In the genomic region with DNA sequence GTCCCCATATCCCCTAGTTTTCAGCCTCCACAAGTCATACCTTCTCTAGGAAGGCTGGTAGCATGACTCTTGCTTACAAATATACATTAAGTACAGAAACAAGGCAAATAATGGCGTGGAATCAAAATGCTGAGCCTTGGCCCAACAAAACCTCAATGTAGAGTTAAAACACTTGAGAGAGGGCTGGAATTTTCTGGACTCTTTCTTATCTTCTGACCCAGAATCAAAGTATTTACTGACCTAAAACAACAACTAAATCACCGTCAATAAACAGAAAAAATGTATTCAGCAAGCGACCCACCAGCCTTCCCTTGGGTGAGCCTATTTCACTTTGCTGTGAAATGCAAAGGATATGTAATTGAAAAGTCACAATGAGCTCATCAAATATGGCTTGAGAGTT, we compare ENCODE assay signal across 8 mouse cellular contexts. TPM values are rescaled to one million over a fixed set of nuclear protein-coding genes. Genes with fewer than 3 reads are reported as not detected.
DNase-seq lines count a peak whose midpoint lies in the region; ATAC-seq and TF ChIP-seq lines count a peak whose summit lies in the region.

No protein-coding gene starts in this region.

- peak overlapping the region; percentile 98 for H3K27ac ChIP-seq in layer of hippocampus, adult 2 months
- no peak overlapping the region for H3K27ac ChIP-seq in embryonic facial prominence, embryonic 11.5 days (replicated peaks; ENCODE audit: low read depth, low read length)
- H3K27ac ChIP-seq in intestine, embryonic 15.5 days = no peak overlapping the region

- H3ac ChIP-seq in myocyte (ENCODE audit: control insufficient read depth, insufficient read length) = peak overlapping the region; percentile 15

- H3K4me3 ChIP-seq in layer of hippocampus, adult 2 months = peak overlapping the region; percentile 88
- peak overlapping the region; percentile 93 for H3K4me3 ChIP-seq in embryonic facial prominence, embryonic 11.5 days (ENCODE audit: low read depth, low read length)
- H3K4me3 ChIP-seq in intestine, embryonic 15.5 days (replicated peaks) = peak overlapping the region; percentile 81
- peak overlapping the region; percentile 77 for H3K4me3 ChIP-seq in myocyte

- H3K27me3 ChIP-seq in embryonic facial prominence, embryonic 11.5 days (ENCODE audit: control insufficient read depth, insufficient read depth, low read length) = no peaks in the 10 kb centered on the region
- no peaks in the 10 kb centered on the region for H3K27me3 ChIP-seq in intestine, embryonic 15.5 days (replicated peaks)
- H3K27me3 ChIP-seq in myocyte (ENCODE audit: control insufficient read depth, insufficient read depth, insufficient read length) = no peaks in the 10 kb centered on the region

- H3K79me2 ChIP-seq in myocyte (ENCODE audit: control insufficient read depth, insufficient read depth) = peaks cover 56% of the 10 kb centered on the region

- ATAC-seq in embryonic facial prominence, embryonic 11.5 days (replicated peaks; ENCODE audit: insufficient number of reproducible peaks, low FRiP score, low TSS enrichment, low read depth) = no peak
- ATAC-seq in intestine, embryonic 15.5 days = no peak
- ATAC-seq in granulocyte monocyte progenitor cell, adult 5-6 weeks (replicated peaks; ENCODE audit: poor library complexity, severe bottlenecking) = no peak

- no peak overlapping the region; the same call in 1 of the 2 replicates for H3K9ac ChIP-seq in embryonic facial prominence, embryonic 11.5 days (replicated peaks; ENCODE audit: low read length)
- H3K9ac ChIP-seq in intestine, embryonic 15.5 days = peak overlapping the region; percentile 79

- no peaks in the 10 kb centered on the region; the same call in 1 of the 2 replicates for H3K36me3 ChIP-seq in embryonic facial prominence, embryonic 11.5 days (replicated peaks; ENCODE audit: control insufficient read depth, insufficient read depth, low read depth, low read length)
- H3K36me3 ChIP-seq in intestine, embryonic 15.5 days = no peaks in the 10 kb centered on the region
- peaks cover 4% of the 10 kb centered on the region for H3K36me3 ChIP-seq in myocyte (ENCODE audit: control insufficient read depth, insufficient read depth)

- DNase-seq in layer of hippocampus, adult 2 months (ENCODE audit: low spot score in 2 of 2) = no peak
- DNase-seq in layer of hippocampus, postnatal 36 days = no peak
- DNase-seq in embryonic facial prominence, embryonic 11.5 days (ENCODE audit: low spot score) = no peak
- DNase-seq in adrenal gland, adult 8-10 months = no peak
- DNase-seq in gastrocnemius, postnatal 36 days = no peak

- 50% methylated on average over 3 of the region's 3 CpGs for WGBS in embryonic facial prominence, embryonic 11.5 days
- 42% methylated on average over 3 of the region's 3 CpGs for WGBS in intestine, embryonic 15.5 days

- no peak for TF ChIP-seq CTCF in layer of hippocampus, adult 2 months (conservative IDR thresholded peaks at IDR 0.05)

- no peaks in the 10 kb centered on the region for H3K4me1 ChIP-seq in embryonic facial prominence, embryonic 11.5 days (ENCODE audit: control insufficient read depth, insufficient read depth, low read length)
- H3K4me1 ChIP-seq in intestine, embryonic 15.5 days (replicated peaks) = peaks cover 27% of the 10 kb centered on the region

- H3K4me2 ChIP-seq in embryonic facial prominence, embryonic 11.5 days (ENCODE audit: low read depth, low read length) = peak overlapping the region; percentile 1
- H3K4me2 ChIP-seq in intestine, embryonic 15.5 days (replicated peaks) = peak overlapping the region; percentile 64
- peak overlapping the region; percentile 89 for H3K4me2 ChIP-seq in myocyte (ENCODE audit: low read depth)

- no peak for TF ChIP-seq POLR2A in myocyte (IDR thresholded peaks at IDR 0.05; ENCODE audit: insufficient read length, low read depth)

- intact Hi-C loops in gastrocnemius, postnatal 36 days (cut with DNase I) = loop anchor here (2.0 kb wide), 2 partner anchors 42 to 52 kb away; partner anchors contain the start of gene Prdm2

- no peaks in the 10 kb centered on the region for H3K9me3 ChIP-seq in embryonic facial prominence, embryonic 11.5 days (replicated peaks; ENCODE audit: control insufficient read depth, low read length)
- no peaks in the 10 kb centered on the region for H3K9me3 ChIP-seq in intestine, embryonic 15.5 days

TF ChIP-seq in myocyte, 11 proteins besides CTCF, POLR2A, EP300 and RAD21:
- TF ChIP-seq TCF3 (IDR thresholded peaks at IDR 0.05; ENCODE audit: insufficient read length, low read depth) = no peak
- no peak for TF ChIP-seq CEBPB (IDR thresholded peaks at IDR 0.05; ENCODE audit: insufficient read depth, poor library complexity, severe bottlenecking)
- no peak for TF ChIP-seq TCF12 (IDR thresholded peaks at IDR 0.05; ENCODE audit: insufficient read depth, poor library complexity, severe bottlenecking)
- TF ChIP-seq REST (IDR thresholded peaks at IDR 0.05; ENCODE audit: insufficient read depth, insufficient read length) = no peak
- no peak for TF ChIP-seq POLR2AphosphoS2 (IDR thresholded peaks at IDR 0.05; ENCODE audit: insufficient read length, low read depth)
- TF ChIP-seq MYOG (IDR thresholded peaks at IDR 0.05; ENCODE audit: control insufficient read depth in 1 of 3, insufficient read depth in 1 of 3, insufficient read length in 2 of 3, low read depth in 2 of 3) = no peak
- no peak for TF ChIP-seq MAX (IDR thresholded peaks at IDR 0.05; ENCODE audit: low read depth)

RNA-seq across cellular contexts. Expression of gene Prdm2, which starts 52.0 kb away (rescaled TPM):
- total RNA-seq in layer of hippocampus, adult 2 months (2021) = 10 to 100 TPM; 45.5 to 49.1 TPM
- total RNA-seq in layer of hippocampus, postnatal 36 days (2021) = 10 to 100 TPM; 46.8 to 52.9 TPM
- polyA plus RNA-seq in embryonic facial prominence, embryonic 11.5 days (2014; fragmentation: Nextera tagmentation; extraction: Ambion mirVana) = 11.5 and 13.2 TPM in 2 replicates
- polyA plus RNA-seq in intestine, embryonic 15.5 days (2015; fragmentation: Nextera tagmentation; extraction: Ambion mirVana) = 9.7 and 10.0 TPM in 2 replicates
- 14.5 TPM for polyA plus RNA-seq in myocyte (2012; fragmentation: generic; extraction: Trizol)
- 20.5 and 27.8 TPM in 2 replicates for total RNA-seq in granulocyte monocyte progenitor cell, adult 5-6 weeks (2014; fragmentation: Nextera tagmentation)
- total RNA-seq in granulocyte monocyte progenitor cell, adult 5-6 weeks (2017) = 11.0 and 12.4 TPM in 2 replicates
- 10 to 100 TPM; 30.3 to 36.8 (median 33.7) TPM for total RNA-seq in adrenal gland, adult 8-10 months (2022)
- 10 to 100 TPM; 17.9 to 19.7 TPM for total RNA-seq in gastrocnemius, postnatal 36 days (2021)

Comparison
In these comparisons a context has a peak if more than half of its experiments do, and no peak if none do; other contexts are left out.
1. H3K4me2 ChIP-seq: peak in every context shown above with its lines; median percentile 89 in myocyte; 64 in intestine, embryonic 15.5 days; 1 in embryonic facial prominence, embryonic 11.5 days.